Mouse (Mus musculus) spleen, adult 2 months (tissue): ENCODE data around the gene Fdxr.

Source experiments
- CTCF ChIP-seq: fragments of 200-500 bp; IDR thresholded peaks from 2 replicates; pipeline ENCODE4 v1.5.1; 2011; ENCODE audit warnings: mild to moderate bottlenecking, inconsistent platforms; ENCODE audit not compliant: insufficient read depth, insufficient read length, insufficient replicate concordance; ENCODE audit errors: extremely low read depth
- POLR2A ChIP-seq: fragments of 200-500 bp; IDR thresholded peaks from 2 replicates; pipeline ENCODE4 v1.6.1; 2011; ENCODE audit warnings: low read depth, low read length, inconsistent platforms

- TF ChIP-seq CTCF (no peak), POLR2A (no peak)
These were observed 51.5 kb downstream of the Fdxr start for GRCm38 (mm10) chr11:115225301-115225700.
